Mouse (Mus musculus): ENCODE results near the gene Gja10. TPM values are rescaled to one million over a fixed set of nuclear protein-coding genes. Genes with fewer than 3 reads are reported as not detected.

The Gja10 gene
- polyA plus RNA-seq, 1 experiment from 2014 or later = not detected

GRCm38 (mm10) chr4:32579850-32580249 is 22.7 kb downstream of the Gja10 start:
- H3K4me2 ChIP-seq (ENCODE audit: low read depth, low read length) = no peak overlapping the region
- H3K27me3 ChIP-seq (ENCODE audit: control insufficient read depth, insufficient read depth, low read length) = no peaks in the 10 kb centered on the region
- no peak overlapping the region for H3K4me3 ChIP-seq (replicated peaks; ENCODE audit: low read length)
- H3K9me3 ChIP-seq (replicated peaks; ENCODE audit: control insufficient read depth, low read length) = no peaks in the 10 kb centered on the region
- no peak for ATAC-seq (ENCODE audit: insufficient read depth, low FRiP score)
- H3K4me1 ChIP-seq (ENCODE audit: control insufficient read depth, insufficient read depth, low read length) = no peaks in the 10 kb centered on the region
- no peak overlapping the region for H3K27ac ChIP-seq (ENCODE audit: low read length)
- H3K9ac ChIP-seq (ENCODE audit: low read length) = no peak overlapping the region
- no peaks in the 10 kb centered on the region for H3K36me3 ChIP-seq (ENCODE audit: control insufficient read depth, insufficient read depth, low read length)
- WGBS = 79% methylated on average over 8 of the region's 8 CpGs

GRCm38 (mm10) chr4:32575165-32575564 is 27.4 kb downstream of the Gja10 start:
- H3K4me2 ChIP-seq (ENCODE audit: low read depth, low read length) = no peak overlapping the region
- ATAC-seq (ENCODE audit: insufficient read depth, low FRiP score) = no peak
- no peak overlapping the region for H3K9ac ChIP-seq (ENCODE audit: low read length)
- H3K4me3 ChIP-seq (replicated peaks; ENCODE audit: low read length) = no peak overlapping the region
- H3K27me3 ChIP-seq (ENCODE audit: control insufficient read depth, insufficient read depth, low read length) = no peaks in the 10 kb centered on the region
- H3K27ac ChIP-seq (ENCODE audit: low read length) = no peak overlapping the region
- no peaks in the 10 kb centered on the region for H3K9me3 ChIP-seq (replicated peaks; ENCODE audit: control insufficient read depth, low read length)
- WGBS = 58% methylated on average over 9 of the region's 9 CpGs
- H3K4me1 ChIP-seq (ENCODE audit: control insufficient read depth, insufficient read depth, low read length) = peaks cover 6% of the 10 kb centered on the region; the same call in 1 of the 2 replicates
- H3K36me3 ChIP-seq (ENCODE audit: control insufficient read depth, insufficient read depth, low read length) = no peaks in the 10 kb centered on the region

- no peaks in the 10 kb centered on the region for H3K9me3 ChIP-seq (replicated peaks; ENCODE audit: control insufficient read depth, low read length)
- peaks cover 11% of the 10 kb centered on the region; the same call in 1 of the 2 replicates for H3K4me1 ChIP-seq (ENCODE audit: control insufficient read depth, insufficient read depth, low read length)
- no peak overlapping the region for H3K4me2 ChIP-seq (ENCODE audit: low read depth, low read length)
- H3K36me3 ChIP-seq (ENCODE audit: control insufficient read depth, insufficient read depth, low read length) = no peaks in the 10 kb centered on the region
- H3K9ac ChIP-seq (ENCODE audit: low read length) = no peak overlapping the region
- 86% methylated on average over 1 of the region's 1 CpGs for WGBS
- no peak for ATAC-seq (ENCODE audit: insufficient read depth, low FRiP score)
- H3K27me3 ChIP-seq (ENCODE audit: control insufficient read depth, insufficient read depth, low read length) = no peaks in the 10 kb centered on the region
- no peak overlapping the region for H3K4me3 ChIP-seq (replicated peaks; ENCODE audit: low read length)
- no peak overlapping the region for H3K27ac ChIP-seq (ENCODE audit: low read length)
Measured at GRCm38 (mm10) chr4:32574604-32575003, 28.0 kb downstream of the Gja10 start.

- H3K9ac ChIP-seq (ENCODE audit: low read length) = no peak overlapping the region
- H3K4me1 ChIP-seq (ENCODE audit: control insufficient read depth, insufficient read depth, low read length) = peaks cover 11% of the 10 kb centered on the region; the same call in 1 of the 2 replicates
- no peaks in the 10 kb centered on the region for H3K9me3 ChIP-seq (replicated peaks; ENCODE audit: control insufficient read depth, low read length)
- ATAC-seq (ENCODE audit: insufficient read depth, low FRiP score) = no peak
- no peaks in the 10 kb centered on the region for H3K27me3 ChIP-seq (ENCODE audit: control insufficient read depth, insufficient read depth, low read length)
- H3K27ac ChIP-seq (ENCODE audit: low read length) = no peak overlapping the region
- 78% methylated on average over 5 of the region's 5 CpGs for WGBS
- H3K36me3 ChIP-seq (ENCODE audit: control insufficient read depth, insufficient read depth, low read length) = no peaks in the 10 kb centered on the region
- no peak overlapping the region for H3K4me2 ChIP-seq (ENCODE audit: low read depth, low read length)
- H3K4me3 ChIP-seq (replicated peaks; ENCODE audit: low read length) = no peak overlapping the region
Measured at GRCm38 (mm10) chr4:32573586-32573985, 29.0 kb downstream of the Gja10 start.

- Histone ChIP-seq H3K27me3 (ENCODE audit: control insufficient read depth, insufficient read depth, low read length) (no peaks in the 10 kb centered on the region), H3K4me2 (ENCODE audit: low read depth, low read length) (no peak overlapping the region), H3K9ac (ENCODE audit: low read length) (no peak overlapping the region), H3K27ac (ENCODE audit: low read length) (no peak overlapping the region), H3K9me3 (replicated peaks; ENCODE audit: control insufficient read depth, low read length) (no peaks in the 10 kb centered on the region), H3K4me3 (replicated peaks; ENCODE audit: low read length) (no peak overlapping the region), H3K4me1 (ENCODE audit: control insufficient read depth, insufficient read depth, low read length) (peaks cover 11% of the 10 kb centered on the region; the same call in 1 of the 2 replicates), H3K36me3 (ENCODE audit: control insufficient read depth, insufficient read depth, low read length) (no peaks in the 10 kb centered on the region)
- 61% methylated on average over 1 of the region's 1 CpGs for WGBS
- ATAC-seq (ENCODE audit: insufficient read depth, low FRiP score) = peak; percentile 71; the same call in 1 of the 2 replicates
Measured at GRCm38 (mm10) chr4:32572118-32572517, 30.4 kb downstream of the Gja10 start.

GRCm38 (mm10) chr4:32571441-32571840 is 31.1 kb downstream of the Gja10 start:
- peaks cover 11% of the 10 kb centered on the region; the same call in 1 of the 2 replicates for H3K4me1 ChIP-seq (ENCODE audit: control insufficient read depth, insufficient read depth, low read length)
- ATAC-seq (ENCODE audit: insufficient read depth, low FRiP score) = no peak
- no peak overlapping the region for H3K27ac ChIP-seq (ENCODE audit: low read length)
- 49% methylated on average over 3 of the region's 3 CpGs for WGBS
- no peak overlapping the region for H3K4me3 ChIP-seq (replicated peaks; ENCODE audit: low read length)
- no peak overlapping the region for H3K9ac ChIP-seq (ENCODE audit: low read length)
- H3K9me3 ChIP-seq (replicated peaks; ENCODE audit: control insufficient read depth, low read length) = no peaks in the 10 kb centered on the region
- no peaks in the 10 kb centered on the region for H3K36me3 ChIP-seq (ENCODE audit: control insufficient read depth, insufficient read depth, low read length)
- H3K4me2 ChIP-seq (ENCODE audit: low read depth, low read length) = no peak overlapping the region
- H3K27me3 ChIP-seq (ENCODE audit: control insufficient read depth, insufficient read depth, low read length) = no peaks in the 10 kb centered on the region

GRCm38 (mm10) chr4:32570939-32571317 is 31.6 kb downstream of the Gja10 start:
- 46% methylated on average over 8 of the region's 8 CpGs for WGBS
- H3K27me3 ChIP-seq (ENCODE audit: control insufficient read depth, insufficient read depth, low read length) = no peaks in the 10 kb centered on the region
- peaks cover 11% of the 10 kb centered on the region; the same call in 1 of the 2 replicates for H3K4me1 ChIP-seq (ENCODE audit: control insufficient read depth, insufficient read depth, low read length)
- H3K27ac ChIP-seq (ENCODE audit: low read length) = no peak overlapping the region; the same call in 1 of the 2 replicates
- no peaks in the 10 kb centered on the region for H3K9me3 ChIP-seq (replicated peaks; ENCODE audit: control insufficient read depth, low read length)
- no peaks in the 10 kb centered on the region for H3K36me3 ChIP-seq (ENCODE audit: control insufficient read depth, insufficient read depth, low read length)
- no peak for ATAC-seq (ENCODE audit: insufficient read depth, low FRiP score)
- H3K4me2 ChIP-seq (ENCODE audit: low read depth, low read length) = 0 out of 2 replicates have a peak overlapping the region, but pooled peaks have one; percentile 5
- H3K9ac ChIP-seq (ENCODE audit: low read length) = no peak overlapping the region
- H3K4me3 ChIP-seq (replicated peaks; ENCODE audit: low read length) = no peak overlapping the region

- Histone ChIP-seq H3K4me3 (replicated peaks; ENCODE audit: low read length) (no peak overlapping the region), H3K9me3 (replicated peaks; ENCODE audit: control insufficient read depth, low read length) (no peaks in the 10 kb centered on the region), H3K27ac (ENCODE audit: low read length) (no peak overlapping the region; the same call in 1 of the 2 replicates), H3K36me3 (ENCODE audit: control insufficient read depth, insufficient read depth, low read length) (no peaks in the 10 kb centered on the region), H3K4me1 (ENCODE audit: control insufficient read depth, insufficient read depth, low read length) (peaks cover 11% of the 10 kb centered on the region; the same call in 1 of the 2 replicates), H3K4me2 (ENCODE audit: low read depth, low read length) (0 out of 2 replicates have a peak overlapping the region, but pooled peaks have one; percentile 5), H3K27me3 (ENCODE audit: control insufficient read depth, insufficient read depth, low read length) (no peaks in the 10 kb centered on the region), H3K9ac (ENCODE audit: low read length) (0 out of 2 replicates have a peak overlapping the region, but pooled peaks have one; percentile 1)
- 37% methylated on average over 17 of the region's 17 CpGs for WGBS
- peak; percentile 9; the same call in 1 of the 2 replicates for ATAC-seq (ENCODE audit: insufficient read depth, low FRiP score)
Measured at GRCm38 (mm10) chr4:32569995-32570938, 32.3 kb downstream of the Gja10 start.

- no peak for ATAC-seq (ENCODE audit: insufficient read depth, low FRiP score)
- no peaks in the 10 kb centered on the region for H3K27me3 ChIP-seq (ENCODE audit: control insufficient read depth, insufficient read depth, low read length)
- H3K9me3 ChIP-seq (replicated peaks; ENCODE audit: control insufficient read depth, low read length) = no peaks in the 10 kb centered on the region
- WGBS = 73% methylated on average over 4 of the region's 4 CpGs
- H3K27ac ChIP-seq (ENCODE audit: low read length) = no peak overlapping the region
- no peak overlapping the region for H3K4me2 ChIP-seq (ENCODE audit: low read depth, low read length)
- H3K36me3 ChIP-seq (ENCODE audit: control insufficient read depth, insufficient read depth, low read length) = no peaks in the 10 kb centered on the region
- H3K9ac ChIP-seq (ENCODE audit: low read length) = no peak overlapping the region
- peaks cover 11% of the 10 kb centered on the region; the same call in 1 of the 2 replicates for H3K4me1 ChIP-seq (ENCODE audit: control insufficient read depth, insufficient read depth, low read length)
- no peak overlapping the region for H3K4me3 ChIP-seq (replicated peaks; ENCODE audit: low read length)
Measured at GRCm38 (mm10) chr4:32569054-32569453, 33.5 kb downstream of the Gja10 start.

All from stomach, embryonic 16.5 days (tissue).